Mouse (Mus musculus) midbrain, embryonic 14.5 days (tissue): Measurements from ENCODE around the gene Il20rb. TPM values are rescaled to one million over a fixed set of nuclear protein-coding genes. Genes with fewer than 3 reads are reported as not detected.
A peak's percentile ranks its signal among the peaks of the same experiment; 100 is the strongest.

Experiments used
- ATAC-seq: fragments of 200-750 bp; cut with Nextera tagmentation; 2 replicates; pipeline ENCODE4 v1.8.0; 2017; ENCODE audit warnings: moderate number of reproducible peaks, moderate library complexity; ENCODE audit not compliant: low FRiP score, low TSS enrichment
- DNase-seq: peaks from one replicate; pipeline ENCODE4 v3.0.0-alpha.2; 2015
- H3K27ac ChIP-seq: fragments of 300-500 bp; sonication (generic); replicated peaks from 2 replicates; pipeline ENCODE4 v1.5.1; 2014; ENCODE audit warnings: mild to moderate bottlenecking, low read depth, low read length, moderate library complexity
- H3K27me3 ChIP-seq: fragments of 300-500 bp; sonication (generic); 2 replicates; pipeline ENCODE4 v1.6.1; 2014; ENCODE audit warnings: low read length, control low read depth, mixed read lengths; ENCODE audit not compliant: control insufficient read depth, insufficient read depth
- H3K36me3 ChIP-seq: fragments of 300-500 bp; sonication (generic); 2 replicates; pipeline ENCODE4 v1.6.1; 2014; ENCODE audit warnings: low read length, control low read depth; ENCODE audit not compliant: control insufficient read depth, insufficient read depth
- H3K4me1 ChIP-seq: fragments of 300-500 bp; sonication (generic); 2 replicates; pipeline ENCODE4 v1.6.1; 2014; ENCODE audit warnings: mild to moderate bottlenecking, antibody characterized with exemption, low read length, control low read depth; ENCODE audit not compliant: control insufficient read depth, insufficient read depth
- H3K4me2 ChIP-seq: fragments of 300-500 bp; sonication (generic); 2 replicates; pipeline ENCODE4 v1.6.1; 2014; ENCODE audit warnings: mild to moderate bottlenecking, low read length, moderate library complexity
- H3K4me3 ChIP-seq: fragments of 300-500 bp; sonication (generic); replicated peaks from 2 replicates; pipeline ENCODE4 v1.5.1; 2014; ENCODE audit warnings: low read depth, low read length
- H3K9ac ChIP-seq: fragments of 300-500 bp; sonication (generic); replicated peaks from 2 replicates; pipeline ENCODE4 v1.6.1; 2014; ENCODE audit warnings: mild to moderate bottlenecking, low read length, moderate library complexity
- H3K9me3 ChIP-seq: fragments of 300-500 bp; sonication (generic); 2 replicates; pipeline ENCODE4 v1.6.1; 2016; ENCODE audit warnings: low read length, control low read depth, mixed read lengths; ENCODE audit not compliant: control insufficient read depth
- WGBS: fragments of 180-500 bp; shearing (Covaris S2); extraction: QIAGEN DNeasy Blood & Tissue Kit; methylation state at CpG from one replicate; pipeline ENCODE4 v1.1.7; 2014; 5-methylcytosine and 5-hydroxymethylcytosine counted together
- polyA plus RNA-seq: library from polyadenylated mRNA; unstranded; fragments of >200 nt; fragmentation: Nextera tagmentation; extraction: Ambion mirVana; gene quantifications from 2 replicates; pipeline ENCODE4 v1.2.1, GENCODE M21; 2014

The Il20rb gene
- polyA plus RNA-seq, 1 experiment from 2014 or later, result 0.99 TPM

GRCm38 (mm10) chr9:100453944-100454663 is 32.5 kb downstream of the Il20rb start:
- peak overlapping the region; percentile 29; the same call in 1 of the 2 replicates for H3K9ac ChIP-seq
- peak overlapping the region; percentile 57 for H3K4me2 ChIP-seq

GRCm38 (mm10) chr9:100452432-100452831 is 34.2 kb downstream of the Il20rb start:
- peaks cover 3% of the 10 kb centered on the region; the same call in 1 of the 2 replicates for H3K4me1 ChIP-seq
- H3K36me3 ChIP-seq, result no peaks in the 10 kb centered on the region
- no peak overlapping the region for H3K9ac ChIP-seq
- H3K4me2 ChIP-seq, result no peak overlapping the region
- H3K27me3 ChIP-seq, result no peaks in the 10 kb centered on the region
- no peak overlapping the region for H3K4me3 ChIP-seq
- ATAC-seq (no peak), DNase-seq (no peak)
- H3K9me3 ChIP-seq, result no peaks in the 10 kb centered on the region
- 71% methylated on average over 6 of the region's 6 CpGs for WGBS
- no peak overlapping the region for H3K27ac ChIP-seq

More at GRCm38 (mm10) chr9:100453944-100454663, 32.5 kb downstream of the Il20rb start:
- peaks cover 3% of the 10 kb centered on the region; the same call in 1 of the 2 replicates for H3K4me1 ChIP-seq
- DNase-seq (peak; percentile 95), ATAC-seq (no peak; the same call in 1 of the 2 replicates)
- no peaks in the 10 kb centered on the region for H3K36me3 ChIP-seq
- H3K27ac ChIP-seq, result no peak overlapping the region
- H3K4me3 ChIP-seq, result peak overlapping the region; percentile 24
- no peaks in the 10 kb centered on the region for H3K9me3 ChIP-seq
- WGBS, result 8% methylated on average over 24 of the region's 25 CpGs
- H3K27me3 ChIP-seq, result no peaks in the 10 kb centered on the region

GRCm38 (mm10) chr9:100446059-100446686 is 40.4 kb downstream of the Il20rb start:
- peak; percentile 81 for ATAC-seq
- Histone ChIP-seq H3K4me1 (no peaks in the 10 kb centered on the region), H3K9ac (peak overlapping the region; percentile 54), H3K4me2 (peak overlapping the region; percentile 78), H3K36me3 (no peaks in the 10 kb centered on the region), H3K4me3 (peak overlapping the region; percentile 44), H3K9me3 (no peaks in the 10 kb centered on the region), H3K27me3 (no peaks in the 10 kb centered on the region), H3K27ac (peak overlapping the region; percentile 64)
- DNase-seq, result peak; percentile 92
- under 1% methylated on average over 32 of the region's 32 CpGs for WGBS

- Histone ChIP-seq H3K4me2 (peak overlapping the region; percentile 36), H3K4me1 (peaks cover 19% of the 10 kb centered on the region), H3K36me3 (no peaks in the 10 kb centered on the region), H3K9ac (no peak overlapping the region), H3K27ac (peak overlapping the region; percentile 78), H3K4me3 (no peak overlapping the region), H3K27me3 (no peaks in the 10 kb centered on the region), H3K9me3 (no peaks in the 10 kb centered on the region)
- ATAC-seq (peak; percentile 72), DNase-seq (peak; percentile 79)
- WGBS, result 50% methylated on average over 9 of the region's 9 CpGs
These were observed 46.3 kb downstream of the Il20rb start for GRCm38 (mm10) chr9:100440111-100440790.

- DNase-seq (peak; percentile 74), ATAC-seq (peak; percentile 89)
- H3K36me3 ChIP-seq, result no peaks in the 10 kb centered on the region
- no peak overlapping the region for H3K4me3 ChIP-seq
- H3K27ac ChIP-seq, result peak overlapping the region; percentile 78
- peaks cover 19% of the 10 kb centered on the region for H3K4me1 ChIP-seq
- peak overlapping the region; percentile 36 for H3K4me2 ChIP-seq
- H3K27me3 ChIP-seq, result no peaks in the 10 kb centered on the region
- H3K9me3 ChIP-seq, result no peaks in the 10 kb centered on the region
- H3K9ac ChIP-seq, result 0 out of 2 replicates have a peak overlapping the region, but pooled peaks have one; percentile 16
- WGBS, result 8% methylated on average over 8 of the region's 8 CpGs
These were observed 47.1 kb downstream of the Il20rb start for GRCm38 (mm10) chr9:100439481-100439880.

GRCm38 (mm10) chr9:100438994-100439393 is 47.6 kb downstream of the Il20rb start:
- H3K27me3 ChIP-seq, result no peaks in the 10 kb centered on the region
- ATAC-seq (peak; percentile 29; the same call in 1 of the 2 replicates), DNase-seq (peak; percentile 31)
- peak overlapping the region; percentile 78 for H3K27ac ChIP-seq
- H3K4me3 ChIP-seq, result no peak overlapping the region
- 0 out of 2 replicates have a peak overlapping the region, but pooled peaks have one; percentile 36 for H3K4me2 ChIP-seq
- H3K9ac ChIP-seq, result no peak overlapping the region
- no peaks in the 10 kb centered on the region for H3K9me3 ChIP-seq
- peaks cover 19% of the 10 kb centered on the region for H3K4me1 ChIP-seq
- H3K36me3 ChIP-seq, result no peaks in the 10 kb centered on the region
- WGBS, result 36% methylated on average over 10 of the region's 10 CpGs

- Histone ChIP-seq H3K36me3 (no peaks in the 10 kb centered on the region), H3K9me3 (no peaks in the 10 kb centered on the region), H3K27me3 (no peaks in the 10 kb centered on the region), H3K27ac (no peak overlapping the region), H3K4me2 (no peak overlapping the region), H3K9ac (no peak overlapping the region), H3K4me3 (no peak overlapping the region), H3K4me1 (peaks cover 19% of the 10 kb centered on the region)
- no peak for ATAC-seq
- no peak for DNase-seq
- 89% methylated on average over 8 of the region's 8 CpGs for WGBS
These were observed 49.6 kb downstream of the Il20rb start for GRCm38 (mm10) chr9:100436865-100437595.

- Histone ChIP-seq H3K27me3 (no peaks in the 10 kb centered on the region), H3K9ac (no peak overlapping the region)
These were observed 55.2 kb downstream of the Il20rb start for GRCm38 (mm10) chr9:100431355-100431754.

More at GRCm38 (mm10) chr9:100431355-100431754, 55.2 kb downstream of the Il20rb start:
- Histone ChIP-seq H3K4me3 (no peak overlapping the region), H3K4me2 (no peak overlapping the region), H3K9me3 (no peaks in the 10 kb centered on the region), H3K36me3 (no peaks in the 10 kb centered on the region), H3K27ac (no peak overlapping the region), H3K4me1 (no peaks in the 10 kb centered on the region)
- no peak for ATAC-seq
- 76% methylated on average over 2 of the region's 2 CpGs for WGBS
- no peak for DNase-seq
